Mouse (Mus musculus) C2C12 (cell line): Measurements from ENCODE around the gene Txlnb.

Source experiments
- CTCF ChIP-seq: IDR thresholded peaks from one replicate; pipeline ENCODE4 v1.5.1; 2011; ENCODE audit not compliant: control insufficient read depth, insufficient read depth, insufficient read length
- USF1 ChIP-seq: IDR thresholded peaks from one replicate; pipeline ENCODE4 v1.6.1; 2011; ENCODE audit warnings: low read depth, mild to moderate bottlenecking, control low read depth, moderate library complexity

- TF ChIP-seq USF1 (no peak), CTCF (no peak)
Observed at GRCm38 (mm10) chr10:17796846-17797631, 1.0 kb downstream of the Txlnb start.
